Mouse (Mus musculus) G1E (cell line): ENCODE measurements around the gene Acap1. TPM values are rescaled to one million over a fixed set of nuclear protein-coding genes. Genes with fewer than 3 reads are reported as not detected.

Experiments
- ATAC-seq: 2 replicates; pipeline ENCODE4 v1.8.0; 2016; ENCODE audit warnings: mild to moderate bottlenecking; ENCODE audit not compliant: insufficient number of reproducible peaks, poor library complexity, low FRiP score, severe bottlenecking; ENCODE audit errors: extremely low read depth
- DNase-seq: peaks from one replicate; pipeline ENCODE4 v3.0.0; 2012; ENCODE audit warnings: low spot score
- H3K27me3 ChIP-seq: 2 replicates; pipeline ENCODE4 v1.6.1; 2012; ENCODE audit warnings: mild to moderate bottlenecking, low read length, inconsistent platforms; ENCODE audit not compliant: insufficient read depth
- H3K36me3 ChIP-seq: replicated peaks from 2 replicates; pipeline ENCODE3; 2012; ENCODE audit warnings: mild to moderate bottlenecking, inconsistent platforms
- H3K4me1 ChIP-seq: 2 replicates; pipeline ENCODE4 v1.6.1; 2012; ENCODE audit warnings: low read depth, low read length, inconsistent platforms, mixed read lengths; ENCODE audit not compliant: insufficient read depth
- H3K4me3 ChIP-seq: 2 replicates; pipeline ENCODE4 v1.5.1; 2012; ENCODE audit warnings: low read depth, mild to moderate bottlenecking, inconsistent platforms, low read length, moderate library complexity, mixed read lengths
- H3K9me3 ChIP-seq: replicated peaks from 2 replicates; pipeline ENCODE4 v1.6.1; 2012; ENCODE audit warnings: inconsistent platforms
- CTCF ChIP-seq: IDR thresholded peaks from 2 replicates; pipeline ENCODE4 v1.5.1; 2012; ENCODE audit warnings: low read depth, low read length, inconsistent platforms, mixed read lengths
- GATA1 ChIP-seq: IDR thresholded peaks from 2 replicates; pipeline ENCODE4 v1.6.1; 2012; ENCODE audit warnings: borderline replicate concordance, low read length, inconsistent platforms, mixed read lengths
- GATA2 ChIP-seq: IDR thresholded peaks from 2 replicates; pipeline ENCODE4 v1.6.1; 2012; ENCODE audit warnings: low read depth, low read length, inconsistent platforms, borderline replicate concordance
- POLR2AphosphoS5 ChIP-seq: IDR thresholded peaks from 2 replicates; pipeline ENCODE4 v1.6.1; 2012; ENCODE audit warnings: low read depth, low read length, inconsistent platforms; ENCODE audit not compliant: insufficient replicate concordance
- TAL1 ChIP-seq: conservative IDR thresholded peaks from 2 replicates; pipeline ENCODE4 v1.6.1; 2012; ENCODE audit warnings: low read depth, low read length, inconsistent platforms, mixed read lengths
- polyA plus RNA-seq: library from polyadenylated mRNA; stranded (reverse); fragments of >175 nt; gene quantifications from 2 replicates; pipeline ENCODE4 v1.2.3, GENCODE M21; 2012
- total RNA-seq, 2 experiments: library from RNA; stranded (forward) in 1 of 2; stranded (reverse) in 1 of 2; fragments of 200-1000 nt in 1 of 2; fragments of >200 nt in 1 of 2; fragmentation: Nextera tagmentation in 1 of 2; gene quantifications; 2 replicates each; pipeline ENCODE4 v1.2.3; 2014 to 2017

Acap1 gene
- total and polyA plus RNA-seq, 3 experiments = 98.7 to 216 (median 103) TPM

GRCm38 (mm10) chr11:69922012-69922756, 26.8 kb upstream of the Acap1 start:
- peaks cover 38% of the 10 kb centered on the region for H3K4me1 ChIP-seq

GRCm38 (mm10) chr11:69921114-69922011, 26.0 kb upstream of the Acap1 start, which contains the start of gene Eif5a:
Gene Eif5a (minus strand): TSS chr11:69921958.
- Histone ChIP-seq H3K27me3 (no peaks in the 10 kb centered on the region), H3K9me3 (no peaks in the 10 kb centered on the region), H3K4me3 (peak within 1 kb of the TSS; percentile 96), H3K36me3 (peaks cover 41% of the 10 kb centered on the region), H3K4me1 (peaks cover 46% of the 10 kb centered on the region)
- ATAC-seq = peak; percentile 85
- DNase-seq = peak; percentile 93
- TF ChIP-seq GATA1 (no peak), TAL1 (no peak), CTCF (no peak), POLR2AphosphoS5 (no peak), GATA2 (no peak)

More at GRCm38 (mm10) chr11:69922012-69922756, 26.8 kb upstream of the Acap1 start:
- H3K4me3 ChIP-seq = peak overlapping the region; percentile 96
- ATAC-seq (no peak), DNase-seq (no peak)
- no peaks in the 10 kb centered on the region for H3K27me3 ChIP-seq
- peaks cover 34% of the 10 kb centered on the region for H3K36me3 ChIP-seq
- H3K9me3 ChIP-seq = no peaks in the 10 kb centered on the region
- TF ChIP-seq CTCF (no peak), POLR2AphosphoS5 (no peak), GATA2 (no peak), GATA1 (no peak), TAL1 (no peak)

GRCm38 (mm10) chr11:69920266-69921031, 25.1 kb upstream of the Acap1 start:
- H3K36me3 ChIP-seq = peaks cover 50% of the 10 kb centered on the region
- ATAC-seq (no peak), DNase-seq (peak; percentile 45)
- H3K27me3 ChIP-seq = no peaks in the 10 kb centered on the region
- no peaks in the 10 kb centered on the region for H3K9me3 ChIP-seq
- TF ChIP-seq GATA1 (no peak), CTCF (no peak), POLR2AphosphoS5 (no peak), GATA2 (no peak)
- H3K4me1 ChIP-seq = peaks cover 55% of the 10 kb centered on the region
- H3K4me3 ChIP-seq = peak overlapping the region; percentile 96

- peaks cover 57% of the 10 kb centered on the region for H3K36me3 ChIP-seq
- peaks cover 61% of the 10 kb centered on the region for H3K4me1 ChIP-seq
These were observed 24.4 kb upstream of the Acap1 start for GRCm38 (mm10) chr11:69919661-69920265.

GRCm38 (mm10) chr11:69919053-69919452, 23.7 kb upstream of the Acap1 start:
- no peak for DNase-seq
- peaks cover 64% of the 10 kb centered on the region for H3K36me3 ChIP-seq
- no peaks in the 10 kb centered on the region for H3K27me3 ChIP-seq
- TF ChIP-seq GATA2 = no peak
- TF ChIP-seq CTCF = no peak
- TF ChIP-seq POLR2AphosphoS5 = no peak
- no peak for TF ChIP-seq TAL1
- TF ChIP-seq GATA1 = no peak
- no peaks in the 10 kb centered on the region for H3K9me3 ChIP-seq
- ATAC-seq = no peak
- H3K4me3 ChIP-seq = peak overlapping the region; percentile 96
- peaks cover 66% of the 10 kb centered on the region for H3K4me1 ChIP-seq

More at GRCm38 (mm10) chr11:69919661-69920265, 24.4 kb upstream of the Acap1 start:
- Histone ChIP-seq H3K27me3 (no peaks in the 10 kb centered on the region), H3K9me3 (no peaks in the 10 kb centered on the region), H3K4me3 (peak overlapping the region; percentile 96)
- DNase-seq (peak; percentile 76), ATAC-seq (no peak; the same call in 1 of the 2 replicates)
- TF ChIP-seq GATA1 = no peak
- no peak for TF ChIP-seq POLR2AphosphoS5
- TF ChIP-seq TAL1 = no peak
- TF ChIP-seq GATA2 = no peak
- no peak for TF ChIP-seq CTCF
